ENCODE assay signal across 9 mouse cellular contexts in genomic region chr4:145026449-145026851, GRCm38 (mm10).
A peak's percentile ranks its signal among the peaks of the same experiment; 100 is the strongest.
DNase-seq lines count a peak whose midpoint lies in the region; ATAC-seq and TF ChIP-seq lines count a peak whose summit lies in the region.
"Had no signal": no experiment of that assay in that cellular context is flagged by ENCODE, and none has a peak within 500 bp of the region (broad histone marks: within the 10 kb centered on the region; RNA-seq: fewer than 3 reads in every experiment).

No protein-coding gene starts in this region.

- H3K4me1 ChIP-seq in intestine, embryonic 16.5 days (ENCODE audit: control insufficient read depth, insufficient read depth, low read length) = peaks cover 53% of the 10 kb centered on the region
- peaks cover 37% of the 10 kb centered on the region for H3K4me1 ChIP-seq in lung, embryonic 14.5 days (ENCODE audit: insufficient read depth)
- peaks cover 16% of the 10 kb centered on the region for H3K4me1 ChIP-seq in forebrain, embryonic 10.5 days
- no peaks in the 10 kb centered on the region for H3K4me1 ChIP-seq in midbrain, embryonic 11.5 days (ENCODE audit: control insufficient read depth, insufficient read depth, low read length)

- no peaks in the 10 kb centered on the region for H3K27me3 ChIP-seq in intestine, embryonic 16.5 days (replicated peaks; ENCODE audit: control insufficient read depth, insufficient read depth, low read length)
- no peaks in the 10 kb centered on the region for H3K27me3 ChIP-seq in lung, embryonic 14.5 days (ENCODE audit: insufficient read depth, low read length)
- H3K27me3 ChIP-seq in forebrain, embryonic 10.5 days (ENCODE audit: poor library complexity, severe bottlenecking) = no peaks in the 10 kb centered on the region
- no peaks in the 10 kb centered on the region for H3K27me3 ChIP-seq in midbrain, embryonic 11.5 days (ENCODE audit: control insufficient read depth, insufficient read depth, low read length)
- H3K27me3 ChIP-seq: embryonic facial prominence, embryonic 13.5 days had no signal

- no peaks in the 10 kb centered on the region for H3K36me3 ChIP-seq in intestine, embryonic 16.5 days (ENCODE audit: control insufficient read depth, insufficient read depth, low read length)
- no peaks in the 10 kb centered on the region for H3K36me3 ChIP-seq in lung, embryonic 14.5 days (ENCODE audit: insufficient read depth)
- no peaks in the 10 kb centered on the region for H3K36me3 ChIP-seq in forebrain, embryonic 10.5 days (replicated peaks)
- H3K36me3 ChIP-seq in midbrain, embryonic 11.5 days (ENCODE audit: control insufficient read depth, insufficient read depth, low read length) = no peaks in the 10 kb centered on the region

- no peak overlapping the region for H3K4me3 ChIP-seq in intestine, embryonic 16.5 days (ENCODE audit: low read length)
- H3K4me3 ChIP-seq in lung, embryonic 14.5 days (ENCODE audit: low read depth, low read length) = no peak overlapping the region
- no peak overlapping the region for H3K4me3 ChIP-seq in forebrain, embryonic 10.5 days
- H3K4me3 ChIP-seq in midbrain, embryonic 11.5 days (ENCODE audit: low read depth, low read length) = no peak overlapping the region
- H3K4me3 ChIP-seq: embryonic facial prominence, embryonic 13.5 days had no signal

- ATAC-seq in activated CD4-positive, CD25-positive, alpha-beta regulatory T cell, adult 4 months = peak; percentile 25
- peak; percentile 52 for ATAC-seq in intestine, embryonic 16.5 days
- peak; percentile 76 for ATAC-seq in lung, embryonic 14.5 days (ENCODE audit: insufficient read depth)
- no peak for ATAC-seq in midbrain, embryonic 11.5 days (ENCODE audit: low FRiP score)

- H3K9me3 ChIP-seq in intestine, embryonic 16.5 days (ENCODE audit: control insufficient read depth, low read length) = no peaks in the 10 kb centered on the region
- no peaks in the 10 kb centered on the region for H3K9me3 ChIP-seq in lung, embryonic 14.5 days (ENCODE audit: low read depth, low read length)
- no peaks in the 10 kb centered on the region for H3K9me3 ChIP-seq in forebrain, embryonic 10.5 days
- H3K9me3 ChIP-seq in midbrain, embryonic 11.5 days (ENCODE audit: control insufficient read depth, low read length) = no peaks in the 10 kb centered on the region
- H3K9me3 ChIP-seq: embryonic facial prominence, embryonic 13.5 days had no signal

- peak overlapping the region; percentile 65 for H3K27ac ChIP-seq in intestine, embryonic 16.5 days (ENCODE audit: low read length)
- peak overlapping the region; percentile 73 for H3K27ac ChIP-seq in lung, embryonic 14.5 days (ENCODE audit: low read depth)
- H3K27ac ChIP-seq in forebrain, embryonic 10.5 days = no peak overlapping the region; the same call in 1 of the 2 replicates
- H3K27ac ChIP-seq in midbrain, embryonic 11.5 days (ENCODE audit: low read depth, low read length) = no peak overlapping the region
- H3K27ac ChIP-seq: embryonic facial prominence, embryonic 13.5 days had no signal

- WGBS in intestine, embryonic 16.5 days = 21% methylated on average over 7 of the region's 7 CpGs
- WGBS in lung, embryonic 14.5 days = 12% methylated on average over 7 of the region's 7 CpGs
- 60% methylated on average over 7 of the region's 7 CpGs for whole genome bisulfite sequencing in forebrain, embryonic 10.5 days
- WGBS in midbrain, embryonic 11.5 days = 78% methylated on average over 7 of the region's 7 CpGs

- no peak overlapping the region for H3K4me2 ChIP-seq in intestine, embryonic 16.5 days (ENCODE audit: low read depth, low read length)
- H3K4me2 ChIP-seq in lung, embryonic 14.5 days = no peak overlapping the region
- no peak overlapping the region for H3K4me2 ChIP-seq in midbrain, embryonic 11.5 days
- H3K4me2 ChIP-seq: embryonic facial prominence, embryonic 13.5 days had no signal

- H3K9ac ChIP-seq in intestine, embryonic 16.5 days (ENCODE audit: low read depth, low read length) = peak overlapping the region; percentile 15; the same call in 1 of the 2 replicates
- H3K9ac ChIP-seq in lung, embryonic 14.5 days = no peak overlapping the region
- no peak overlapping the region for H3K9ac ChIP-seq in midbrain, embryonic 11.5 days (ENCODE audit: low read length)
- H3K9ac ChIP-seq: embryonic facial prominence, embryonic 13.5 days had no signal

- DNase-seq in cerebellum, adult 9-10 months = peak; percentile 17
- DNase-seq in cerebellum, postnatal 4 days (ENCODE audit: low spot score in 2 of 2) = no peak
- peak; percentile 78 for DNase-seq in lung, embryonic 14.5 days
- no peak for DNase-seq in forebrain, embryonic 10.5 days (ENCODE audit: extremely low spot score, low spot score)
- DNase-seq in midbrain, embryonic 11.5 days (ENCODE audit: low spot score, missing footprints) = no peak
- no peak for DNase-seq in spleen, postnatal 14 days (ENCODE audit: low spot score in 2 of 2)

- no peak for TF ChIP-seq CTCF in lung, embryonic 14.5 days (IDR thresholded peaks at IDR 0.05; ENCODE audit: low read depth)

Comparison
In these comparisons a context has a peak if more than half of its experiments do, and no peak if none do; other contexts are left out.
1. DNase-seq: peak in cerebellum, adult 9-10 months (single experiment) and lung, embryonic 14.5 days (single experiment); none in cerebellum, postnatal 4 days (0 of 2), forebrain, embryonic 10.5 days (single experiment), midbrain, embryonic 11.5 days (single experiment) and spleen, postnatal 14 days (0 of 2).
2. H3K27ac ChIP-seq: peak in intestine, embryonic 16.5 days (single experiment) and lung, embryonic 14.5 days (single experiment); none in forebrain, embryonic 10.5 days (single experiment) and midbrain, embryonic 11.5 days (single experiment).